Mouse (Mus musculus): Measurements from ENCODE around the gene Lrig1.

The Lrig1 gene

GRCm38 (mm10) chr6:94652659-94653213, 47.2 kb downstream of the Lrig1 start:
- no peak for DNase-seq (ENCODE audit: extremely low read depth, insufficient read length, low spot score)

DNA sequence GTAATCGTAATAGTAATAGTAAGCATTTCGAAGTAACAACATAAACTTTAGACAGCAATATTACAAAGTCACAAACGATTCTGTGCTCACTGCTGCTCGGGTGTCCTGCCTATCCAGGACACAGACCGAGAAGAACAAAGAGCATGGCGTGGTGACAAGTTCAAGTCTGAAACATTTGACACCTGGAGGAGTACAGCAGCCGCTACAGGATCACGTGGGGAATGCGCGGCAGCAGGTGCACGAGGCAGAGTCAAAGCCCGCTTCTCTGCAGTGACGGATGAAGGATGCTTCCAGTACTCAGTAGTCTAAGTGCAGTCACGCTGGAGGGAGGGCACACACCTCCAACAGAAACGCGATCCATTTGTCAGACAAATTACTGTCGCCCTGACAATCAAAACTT, 48.4 kb downstream of the Lrig1 start:
- no peak for DNase-seq (ENCODE audit: extremely low read depth, insufficient read length, low spot score)

DNA sequence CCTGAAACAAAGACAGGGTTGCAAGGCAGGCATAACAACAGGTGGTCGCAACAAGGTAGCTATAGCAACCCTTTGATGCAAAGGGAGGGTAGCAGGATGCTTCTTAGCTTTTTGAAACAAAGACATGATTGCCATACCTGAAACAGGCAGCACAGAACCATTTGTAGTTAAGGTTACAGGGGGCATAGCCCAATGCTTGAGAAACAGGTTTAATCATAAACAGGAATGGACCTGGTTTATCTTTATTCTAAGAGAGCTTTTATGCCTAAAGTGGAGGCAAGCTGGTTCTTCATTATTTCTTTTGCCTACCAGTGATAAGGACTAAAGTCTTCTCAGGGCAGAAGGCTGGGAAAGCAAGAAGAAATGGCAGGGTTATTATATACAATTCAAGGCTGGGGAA, 50.3 kb downstream of the Lrig1 start:
- DNase-seq (ENCODE audit: extremely low read depth, insufficient read length, low spot score) = no peak

DNA sequence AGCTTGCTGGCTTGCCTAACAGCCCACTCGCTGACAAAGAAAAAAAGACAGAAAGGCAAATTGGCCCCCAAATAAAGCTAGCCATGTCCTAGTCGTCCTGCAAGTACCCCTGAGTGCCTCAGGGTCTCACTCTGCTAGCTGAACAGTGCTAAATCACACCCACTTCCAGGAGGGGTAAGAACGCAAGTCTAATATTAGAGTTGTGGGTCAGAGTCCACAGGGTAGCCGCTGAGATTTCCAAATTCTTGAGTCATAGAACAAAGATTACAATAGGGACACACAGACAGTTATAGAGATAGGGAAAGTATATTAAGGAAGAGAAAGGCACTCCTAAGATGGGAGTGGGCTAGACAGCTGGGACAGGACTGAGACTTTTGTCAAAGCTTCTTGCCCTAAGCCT, 51.5 kb downstream of the Lrig1 start:
- DNase-seq (ENCODE audit: extremely low read depth, insufficient read length, low spot score) = no peak

- DNase-seq (ENCODE audit: extremely low read depth, insufficient read length, low spot score) = peak; percentile 86
Observed at GRCm38 (mm10) chr6:94647574-94648430, 52.2 kb downstream of the Lrig1 start.

- DNase-seq (ENCODE audit: extremely low read depth, insufficient read length, low spot score) = no peak
Observed at GRCm38 (mm10) chr6:94646902-94647301, 53.1 kb downstream of the Lrig1 start.

DNA sequence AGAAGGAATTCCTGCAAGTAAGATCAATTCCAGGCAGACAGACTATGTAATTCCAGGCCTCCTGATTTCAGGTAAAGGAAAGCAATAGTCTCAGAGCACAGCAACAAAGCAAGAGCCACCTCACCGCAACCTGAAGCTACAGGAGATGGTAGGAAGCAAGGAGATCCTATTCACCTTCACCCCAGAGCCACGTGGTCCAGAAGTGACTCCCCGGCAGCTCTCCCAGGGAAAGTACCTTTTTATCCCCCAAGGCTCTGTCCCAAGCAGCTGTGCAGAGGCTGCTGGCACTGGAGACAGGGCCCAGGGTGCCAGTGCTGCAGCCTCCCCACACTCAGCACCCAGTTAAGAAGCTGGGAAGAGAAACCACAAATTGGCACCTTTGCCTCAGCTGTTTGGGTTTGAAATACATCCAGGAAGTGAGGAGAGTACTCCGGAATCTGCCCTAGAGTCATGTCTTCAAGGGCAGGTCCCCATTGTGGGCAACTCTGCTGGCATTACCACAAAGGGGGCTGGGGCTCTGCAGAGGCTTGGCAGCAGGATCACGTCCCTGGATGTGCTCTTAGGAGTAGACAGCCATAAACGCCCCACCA, 53.6 kb downstream of the Lrig1 start:
- DNase-seq (ENCODE audit: extremely low read depth, insufficient read length, low spot score) = peak; percentile 88

DNA sequence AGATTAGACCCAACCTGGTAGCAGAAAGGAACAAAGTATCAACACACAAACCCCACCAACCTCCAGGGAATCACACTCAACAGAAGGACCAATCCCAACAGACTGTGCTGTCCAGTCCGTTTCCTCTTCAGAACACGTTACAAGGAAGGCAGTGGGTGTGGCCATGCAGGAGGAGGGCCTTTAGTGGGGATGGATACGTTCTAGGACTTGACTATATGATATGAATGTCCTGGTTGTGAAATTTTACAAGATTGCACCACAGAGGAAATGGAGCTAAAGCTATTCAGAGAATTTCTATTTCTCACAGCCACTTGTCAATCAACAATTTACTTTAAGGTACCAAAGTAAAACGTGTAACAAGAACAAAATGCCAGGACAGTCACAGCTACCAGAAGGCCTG, 54.2 kb downstream of the Lrig1 start:
- DNase-seq (ENCODE audit: extremely low read depth, insufficient read length, low spot score) = peak; percentile 60

GRCm38 (mm10) chr6:94644641-94645040, 55.3 kb downstream of the Lrig1 start:
- DNase-seq (ENCODE audit: extremely low read depth, insufficient read length, low spot score) = no peak

DNA sequence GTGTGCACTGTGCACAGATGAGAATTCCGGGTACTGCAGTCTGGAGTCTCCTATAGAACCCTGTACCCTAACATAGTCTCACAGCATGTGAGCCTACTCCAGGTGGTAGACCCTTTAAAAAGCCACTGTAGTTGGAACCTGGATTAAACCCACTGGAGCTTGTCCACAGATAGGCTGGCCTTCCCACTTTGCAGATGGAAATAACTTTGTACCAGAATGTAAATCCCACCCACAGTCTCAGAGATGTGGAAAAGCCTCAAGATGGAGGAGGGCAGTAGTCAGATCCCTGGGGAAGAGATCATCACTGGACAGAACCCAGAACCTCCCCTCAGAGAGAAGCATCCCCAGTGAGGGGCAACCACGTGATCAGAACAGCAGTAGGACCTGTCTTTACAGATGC, 56.0 kb downstream of the Lrig1 start:
- DNase-seq (ENCODE audit: extremely low read depth, insufficient read length, low spot score) = no peak

DNA sequence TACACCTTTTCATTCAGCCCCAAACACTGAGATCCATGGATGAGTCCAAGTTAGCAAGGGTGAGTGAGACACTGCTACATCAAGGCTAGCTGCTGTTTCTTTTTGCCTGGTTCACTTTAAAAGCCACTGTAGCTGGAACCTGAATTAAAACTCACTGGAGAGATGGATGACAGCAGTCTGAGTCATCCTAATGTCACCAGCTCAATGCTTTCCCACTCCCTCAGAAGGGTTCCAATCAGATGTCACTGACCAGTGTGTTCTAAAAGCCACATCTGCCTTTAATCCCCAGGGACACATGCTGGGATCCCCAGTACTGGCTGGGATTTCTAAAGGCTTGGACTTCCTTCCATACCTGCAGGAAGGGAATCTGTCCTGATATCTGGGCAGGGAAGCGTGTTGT, 57.9 kb downstream of the Lrig1 start:
- DNase-seq (ENCODE audit: extremely low read depth, insufficient read length, low spot score) = peak; percentile 65

DNA sequence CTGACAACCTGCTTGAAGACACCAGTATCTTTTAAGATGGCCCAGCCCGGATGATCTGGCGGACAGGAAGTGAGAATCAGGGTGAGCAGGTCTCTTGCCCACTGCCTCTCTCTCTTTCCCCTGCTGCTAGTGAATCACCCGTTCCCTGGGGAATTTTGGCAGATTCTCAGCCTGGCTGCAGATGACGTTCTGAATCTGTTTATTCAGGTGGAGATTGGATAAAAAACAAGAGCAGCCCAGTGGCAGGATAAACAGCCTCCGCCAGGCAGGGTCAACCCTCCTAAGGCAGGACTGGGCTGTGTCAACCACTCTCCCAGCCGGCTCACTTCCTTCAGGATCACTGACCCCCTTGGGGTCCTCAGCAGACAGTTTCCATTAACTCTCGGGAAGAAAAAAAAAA, 59.7 kb downstream of the Lrig1 start:
- DNase-seq (ENCODE audit: extremely low read depth, insufficient read length, low spot score) = peak; percentile 85

- no peak for DNase-seq (ENCODE audit: extremely low read depth, insufficient read length, low spot score)
Observed at GRCm38 (mm10) chr6:94637024-94637434, 62.9 kb downstream of the Lrig1 start.

DNA sequence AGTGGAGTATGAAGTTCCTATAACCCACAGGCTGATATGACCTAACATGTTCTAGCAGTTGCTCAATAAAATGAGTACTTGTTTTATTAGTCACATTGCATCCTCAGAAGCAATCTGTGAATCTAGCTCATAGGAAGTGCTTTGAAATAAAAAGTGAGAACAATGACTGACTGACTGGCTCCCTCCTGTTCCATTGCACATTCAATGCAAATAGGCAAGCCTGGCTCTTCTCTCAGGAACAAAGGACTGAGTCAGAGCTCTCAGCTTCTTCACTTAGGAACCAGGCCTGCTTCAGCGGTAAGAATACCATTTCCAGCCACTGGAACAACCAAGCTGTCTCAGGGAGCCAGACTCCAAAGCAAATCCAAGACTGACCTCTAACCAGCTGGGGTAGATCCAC, 64.6 kb downstream of the Lrig1 start:
- no peak for DNase-seq (ENCODE audit: extremely low read depth, insufficient read length, low spot score)

DNA sequence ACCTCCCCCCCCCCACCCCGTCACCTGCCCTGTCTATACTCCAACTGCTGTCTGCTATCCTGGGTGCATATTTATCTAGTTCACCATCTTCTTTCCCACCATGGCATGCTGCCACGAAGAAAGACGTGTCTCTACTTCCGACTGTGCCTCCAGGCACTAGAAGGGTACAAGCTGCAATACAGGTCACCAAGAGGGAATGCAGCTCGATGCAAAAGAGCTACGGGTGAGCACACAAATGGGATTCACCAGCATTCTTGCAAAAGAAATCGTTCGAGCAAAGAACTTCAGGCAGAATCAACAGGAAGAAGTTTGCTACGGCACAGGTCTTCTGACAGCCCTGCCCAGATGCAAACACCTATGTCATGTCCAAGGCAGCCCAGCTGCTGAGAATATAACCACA, 65.2 kb downstream of the Lrig1 start:
- DNase-seq (ENCODE audit: extremely low read depth, insufficient read length, low spot score) = no peak

DNA sequence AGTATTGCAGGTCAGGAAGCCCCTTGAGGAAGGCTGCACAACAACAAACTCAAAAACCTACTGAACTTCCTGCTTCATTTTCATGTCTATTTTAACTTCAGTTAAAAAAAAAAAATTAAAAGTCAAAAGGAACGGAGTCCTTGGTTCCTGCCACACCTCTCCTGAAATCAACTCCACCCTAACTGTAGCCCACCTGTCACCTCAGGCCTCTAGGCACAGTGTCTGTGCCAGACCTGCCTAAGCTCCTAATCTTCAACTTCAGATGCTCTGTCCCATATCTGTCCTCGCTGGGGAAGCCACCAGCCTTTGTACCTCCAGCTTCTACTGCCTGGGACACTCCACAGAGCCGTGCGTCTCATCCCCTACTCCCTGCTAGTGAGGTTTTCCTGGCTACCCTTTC, 65.7 kb downstream of the Lrig1 start:
- no peak for DNase-seq (ENCODE audit: extremely low read depth, insufficient read length, low spot score)

DNA sequence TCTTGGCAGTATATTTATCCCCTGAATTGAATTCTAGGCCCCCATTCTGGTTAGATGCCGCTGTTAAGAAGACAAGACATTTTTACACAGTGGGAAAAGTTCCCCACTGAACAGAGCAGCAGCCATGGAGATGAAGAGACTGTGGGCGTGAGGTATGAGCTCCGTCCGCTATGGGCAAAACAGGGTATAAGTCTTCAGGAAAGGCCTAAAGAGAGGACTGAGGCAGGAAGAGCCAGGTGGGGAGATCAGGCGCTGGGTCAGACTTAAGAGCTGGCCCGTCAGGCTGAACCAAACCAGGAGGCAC, 68.2 kb downstream of the Lrig1 start:
- DNase-seq (ENCODE audit: extremely low read depth, insufficient read length, low spot score) = no peak

DNA sequence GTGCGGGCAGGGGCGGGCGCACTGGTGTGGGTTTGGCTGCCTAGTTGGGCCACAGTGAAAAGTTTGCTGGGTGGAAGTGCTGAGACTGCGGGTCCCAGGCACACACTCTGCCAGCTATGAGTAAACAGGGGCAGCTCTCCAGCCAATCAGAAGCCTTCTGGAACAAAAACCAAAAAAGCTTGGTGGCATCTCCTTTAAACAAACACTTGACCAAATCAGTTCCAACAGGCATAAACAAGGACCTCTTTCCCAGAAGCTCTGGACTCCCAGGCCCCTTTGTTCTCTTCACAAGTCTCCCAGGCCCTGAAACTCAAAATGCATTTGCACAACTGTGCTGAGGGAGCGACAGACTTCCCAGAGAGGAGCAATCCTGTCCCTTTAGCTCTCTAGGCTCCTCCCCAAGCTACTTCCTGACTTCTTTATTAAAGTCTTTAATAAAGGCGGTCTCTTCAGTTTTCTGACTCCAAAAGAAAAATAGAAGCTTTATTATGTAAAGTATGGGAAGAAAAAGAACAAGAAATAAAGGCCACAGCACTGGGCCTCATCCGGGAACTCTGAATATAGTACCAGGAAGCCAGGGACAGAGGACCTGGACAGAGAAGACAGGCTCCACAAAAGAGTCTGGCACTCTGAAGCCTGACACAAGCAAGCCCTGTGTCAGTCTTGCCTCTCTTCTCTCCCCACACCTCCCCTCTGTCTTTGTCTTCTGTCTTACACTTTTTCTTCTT, 68.7 kb downstream of the Lrig1 start:
- no peak for DNase-seq (ENCODE audit: extremely low read depth, insufficient read length, low spot score)

DNA sequence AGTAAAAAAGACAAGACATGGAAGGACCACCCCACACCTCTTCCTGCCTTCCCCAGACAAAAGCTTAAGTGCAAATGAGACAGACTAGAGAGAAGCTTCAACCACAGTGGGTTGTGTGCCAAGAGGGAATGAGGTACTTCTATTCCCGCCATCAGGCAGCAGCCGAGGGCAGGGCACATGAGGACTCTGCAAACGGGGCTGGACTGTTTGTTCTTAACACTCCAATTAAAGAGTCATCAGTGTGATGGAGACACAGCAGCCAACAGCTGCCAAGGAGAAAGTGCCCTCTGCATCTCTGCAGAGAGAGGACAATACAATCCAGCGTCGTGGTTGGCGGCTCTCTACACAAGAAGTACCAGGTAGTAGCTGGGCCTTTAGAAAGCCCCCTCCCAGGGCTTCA, 71.2 kb downstream of the Lrig1 start:
- DNase-seq (ENCODE audit: extremely low read depth, insufficient read length, low spot score) = no peak

DNA sequence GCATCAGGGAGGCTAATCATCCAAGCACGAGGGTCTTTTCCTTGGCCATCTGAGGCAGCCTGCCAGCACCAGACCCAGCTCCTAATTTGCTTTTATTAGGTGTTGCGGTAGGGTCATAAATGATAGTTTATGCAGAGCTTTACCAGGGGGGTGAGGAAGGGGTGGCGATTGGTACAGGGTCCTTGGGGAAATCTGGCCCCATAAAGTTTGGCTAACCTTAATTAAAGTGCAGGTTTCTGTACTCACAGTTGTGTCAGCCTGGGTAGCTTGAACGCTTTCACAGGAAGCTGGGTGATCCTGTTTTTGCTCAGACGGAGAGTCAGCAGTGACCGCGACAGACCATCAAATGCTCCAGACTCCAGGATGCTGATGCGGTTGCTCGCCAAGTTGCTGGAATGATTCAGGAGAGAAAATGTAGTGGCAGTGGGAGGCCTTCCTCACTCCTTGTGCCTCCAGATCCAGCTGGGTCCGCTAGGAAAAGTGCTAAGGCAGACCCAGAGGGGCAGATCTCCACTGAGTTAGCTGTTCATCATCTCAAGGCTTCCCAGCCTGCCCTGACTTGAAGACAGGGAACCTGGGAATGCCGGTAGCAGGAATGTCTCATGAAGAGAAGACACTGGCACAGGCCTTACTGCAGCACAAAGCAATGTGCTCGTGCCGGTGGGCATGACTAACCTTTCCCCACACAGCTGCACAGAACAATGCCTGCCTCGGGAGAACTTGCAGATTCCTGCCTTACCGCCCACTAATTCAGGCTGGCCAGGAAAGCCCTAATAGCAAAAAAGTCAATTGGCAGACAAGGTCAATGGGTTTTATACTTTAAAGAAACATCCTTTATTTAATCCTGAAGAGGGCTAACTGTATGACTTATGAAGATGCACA, 72.0 kb downstream of the Lrig1 start:
- DNase-seq (ENCODE audit: extremely low read depth, insufficient read length, low spot score) = no peak

DNA sequence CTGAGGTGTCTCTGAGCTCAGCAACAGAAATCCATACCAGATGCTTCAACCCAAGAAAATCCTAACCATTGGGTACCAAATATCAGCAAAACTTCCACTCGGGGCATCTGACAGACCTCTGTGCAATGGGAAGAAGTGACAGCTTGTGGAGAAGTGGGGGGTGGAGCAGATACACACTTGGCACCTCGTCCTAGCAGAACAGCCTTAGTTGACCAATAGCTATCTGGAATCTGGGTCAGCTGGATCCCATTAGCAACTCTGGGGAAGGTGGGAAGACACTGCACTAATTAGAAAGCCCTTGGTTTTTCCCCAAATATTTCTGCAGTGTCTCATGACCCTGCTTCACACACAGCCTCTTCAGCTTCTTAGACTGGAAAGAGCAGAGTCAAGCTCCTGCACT, 73.2 kb downstream of the Lrig1 start:
- DNase-seq (ENCODE audit: extremely low read depth, insufficient read length, low spot score) = no peak

Data from 3134 (cell line).